Mouse (Mus musculus) cerebellum, postnatal 25 days (tissue): Measurements from ENCODE around the gene Rasgrp2.

Source experiments
- DNase-seq, 2 experiments: peaks; one replicate each; pipeline ENCODE4 v3.0.0; 2021; ENCODE audit warnings: mixed read lengths in 2 of 2

The Rasgrp2 gene

GRCm38 (mm10) chr19:6383470-6383869, 15.7 kb upstream of the Rasgrp2 start:
- no peak for DNase-seq

- peak in 1 of 2 experiments; percentile 61 for DNase-seq
These were observed 15.0 kb upstream of the Rasgrp2 start, which contains the start of gene Pygm for GRCm38 (mm10) chr19:6384128-6384527. Gene Pygm, plus strand, starts transcription at chr19:6384399.

GRCm38 (mm10) chr19:6384954-6385353, 14.2 kb upstream of the Rasgrp2 start:
- no peak for DNase-seq

- DNase-seq = no peak
These were observed 13.7 kb upstream of the Rasgrp2 start for GRCm38 (mm10) chr19:6385419-6385818.

GRCm38 (mm10) chr19:6385821-6386220, 13.3 kb upstream of the Rasgrp2 start:
- DNase-seq = no peak

GRCm38 (mm10) chr19:6386234-6386633, 12.9 kb upstream of the Rasgrp2 start:
- DNase-seq = no peak

GRCm38 (mm10) chr19:6388006-6388405, 11.1 kb upstream of the Rasgrp2 start:
- peak; percentile 61 to 76 for DNase-seq

GRCm38 (mm10) chr19:6389803-6390202, 9.3 kb upstream of the Rasgrp2 start:
- no peak for DNase-seq

- no peak for DNase-seq
These were observed 8.9 kb upstream of the Rasgrp2 start for GRCm38 (mm10) chr19:6390251-6390650.

- peak in 1 of 2 experiments; percentile 34 for DNase-seq
These were observed 6.3 kb upstream of the Rasgrp2 start for GRCm38 (mm10) chr19:6392743-6393393.

GRCm38 (mm10) chr19:6393637-6394036, 5.5 kb upstream of the Rasgrp2 start:
- peak in 1 of 2 experiments; percentile 15 for DNase-seq

- DNase-seq = no peak
These were observed 2.9 kb upstream of the Rasgrp2 start for GRCm38 (mm10) chr19:6396237-6396636.

GRCm38 (mm10) chr19:6397582-6398249, 1.4 kb upstream of the Rasgrp2 start:
- DNase-seq = no peak

- peak; percentile 56 to 75 for DNase-seq
These were observed 474 bp upstream of the Rasgrp2 start for GRCm38 (mm10) chr19:6398447-6399284.

GRCm38 (mm10) chr19:6400096-6401086, 1.3 kb downstream of the Rasgrp2 start:
- DNase-seq = peak in 1 of 2 experiments; percentile 23

- peak; percentile 77 to 84 for DNase-seq
These were observed 2.1 kb downstream of the Rasgrp2 start for GRCm38 (mm10) chr19:6401131-6401815.

- no peak for DNase-seq
These were observed 2.8 kb downstream of the Rasgrp2 start for GRCm38 (mm10) chr19:6401951-6402350.

- DNase-seq = no peak
These were observed 4.7 kb downstream of the Rasgrp2 start for GRCm38 (mm10) chr19:6403869-6404268.

GRCm38 (mm10) chr19:6405433-6405832, 6.3 kb downstream of the Rasgrp2 start:
- DNase-seq = no peak

- DNase-seq = no peak
These were observed 8.0 kb downstream of the Rasgrp2 start for GRCm38 (mm10) chr19:6407109-6407508.

GRCm38 (mm10) chr19:6407816-6408510, 8.8 kb downstream of the Rasgrp2 start:
- no peak for DNase-seq
